Mouse (Mus musculus): Measurements from ENCODE around the gene Rpgr.

DNA sequence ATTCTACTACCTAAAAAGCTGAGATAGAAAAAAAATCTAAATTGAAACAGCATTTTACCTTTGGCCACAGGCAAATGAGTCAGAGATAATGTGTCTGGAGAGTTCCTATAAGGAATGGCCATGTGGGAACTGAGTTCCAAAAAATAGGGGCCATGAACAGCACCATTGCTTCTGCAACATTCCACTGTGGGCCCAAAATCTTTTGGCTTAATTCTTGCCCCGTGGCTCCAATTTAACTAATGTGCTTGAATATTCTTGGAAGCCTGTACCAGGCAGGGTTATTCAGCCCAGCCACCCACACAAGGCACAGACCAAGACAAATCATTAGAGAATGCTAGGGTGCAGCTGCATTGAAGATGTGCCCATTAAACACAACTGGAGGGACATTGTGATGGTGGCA is 106.0 kb downstream of the Rpgr start:
- TF ChIP-seq CTCF (IDR thresholded peaks at IDR 0.05; ENCODE audit: control insufficient read depth, insufficient read depth, insufficient replicate concordance, low read depth, low read length) (no peak), POLR2A (IDR thresholded peaks at IDR 0.05; ENCODE audit: control insufficient read depth, low read depth, low read length) (no peak)

Data from testis, adult 2 months (tissue).